Mouse (Mus musculus) gastrocnemius, adult 8-10 months (tissue): ENCODE measurements around the gene Arid1b. TPM values are rescaled to one million over a fixed set of nuclear protein-coding genes. Genes with fewer than 3 reads are reported as not detected.
"Not testable (repeated sequence)": the region's sequence is repeated elsewhere in the genome, so short reads cannot be mapped to it uniquely, and the experiment has no call there.

Source experiments
- DNase-seq, 2 experiments: peaks; one replicate each; pipeline ENCODE4 v3.0.0; 2022; ENCODE audit warnings: low spot score in 2 of 2
- total RNA-seq, 4 experiments: library from RNA; stranded (reverse); gene quantifications; 2 replicates each; pipeline ENCODE4 v1.2.4; 2022

Gene Arid1b
- total RNA-seq, 4 experiments from 2014 or later, result 30.8 to 35.6 (median 33.9) TPM

DNA sequence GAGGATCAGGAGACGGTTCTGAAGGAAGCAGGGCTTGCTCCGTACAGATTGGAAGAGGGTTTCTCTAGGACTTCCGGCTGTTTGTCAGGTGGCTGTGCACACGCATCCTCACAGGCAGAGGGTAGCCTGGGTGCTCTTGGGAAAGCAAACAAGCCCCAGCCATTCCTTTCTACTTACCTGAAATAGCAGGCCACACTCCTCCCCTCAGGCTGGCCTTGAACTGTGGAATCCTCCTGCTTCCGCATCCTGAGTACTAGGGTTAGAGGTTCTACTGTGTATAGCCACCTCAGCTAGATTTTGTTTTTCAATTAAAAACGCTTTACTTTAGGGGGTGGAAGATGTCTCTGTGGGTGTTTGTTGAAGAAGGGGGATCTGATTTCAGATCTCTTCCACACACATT, 90.9 kb downstream of the Arid1b start:
- no peak for DNase-seq

GRCm38 (mm10) chr17:5085942-5086341, 91.8 kb downstream of the Arid1b start:
- DNase-seq, result no peak

DNA sequence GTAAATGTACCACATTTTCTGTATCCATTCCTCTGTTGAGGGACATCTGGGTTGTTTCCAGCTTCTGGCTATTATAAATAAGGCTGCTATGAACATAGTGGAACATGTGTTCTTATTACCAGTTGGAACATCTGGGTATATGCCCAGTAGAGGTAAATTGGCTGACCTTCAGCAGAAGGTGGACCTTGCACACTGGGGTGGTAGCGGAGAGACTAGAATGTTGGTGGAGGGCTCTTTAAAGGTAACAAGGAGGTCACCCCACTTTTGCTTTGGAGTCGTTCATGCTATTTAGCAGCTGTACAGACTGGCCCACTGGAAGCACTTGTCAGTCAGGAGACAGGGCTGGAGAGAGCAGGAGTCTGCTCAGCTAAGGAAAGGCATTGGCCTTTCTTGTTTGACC, 94.1 kb downstream of the Arid1b start:
- DNase-seq, result not testable (repeated sequence)

GRCm38 (mm10) chr17:5088822-5089221, 94.7 kb downstream of the Arid1b start:
- no peak for DNase-seq

GRCm38 (mm10) chr17:5089541-5089940, 95.4 kb downstream of the Arid1b start:
- DNase-seq, result no peak

DNA sequence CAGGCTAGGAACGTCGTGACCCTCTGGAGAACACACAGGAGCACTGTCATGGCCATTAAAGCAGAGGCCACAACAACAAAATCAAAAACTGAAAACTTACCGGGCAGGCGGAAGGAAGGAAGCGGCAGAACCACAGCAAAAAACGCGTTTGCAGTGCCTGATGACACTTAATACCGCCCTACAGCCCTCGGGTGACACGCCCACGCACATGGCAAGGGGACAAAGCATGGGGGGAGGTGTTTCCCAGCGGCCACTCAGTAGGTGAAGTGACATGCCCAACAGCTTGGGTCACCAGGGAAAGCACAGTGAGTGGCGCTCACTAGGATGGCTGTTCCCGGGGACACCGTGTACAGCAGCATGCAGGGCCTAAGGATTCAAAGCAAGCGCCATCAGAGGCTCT, 97.4 kb downstream of the Arid1b start:
- no peak for DNase-seq

DNA sequence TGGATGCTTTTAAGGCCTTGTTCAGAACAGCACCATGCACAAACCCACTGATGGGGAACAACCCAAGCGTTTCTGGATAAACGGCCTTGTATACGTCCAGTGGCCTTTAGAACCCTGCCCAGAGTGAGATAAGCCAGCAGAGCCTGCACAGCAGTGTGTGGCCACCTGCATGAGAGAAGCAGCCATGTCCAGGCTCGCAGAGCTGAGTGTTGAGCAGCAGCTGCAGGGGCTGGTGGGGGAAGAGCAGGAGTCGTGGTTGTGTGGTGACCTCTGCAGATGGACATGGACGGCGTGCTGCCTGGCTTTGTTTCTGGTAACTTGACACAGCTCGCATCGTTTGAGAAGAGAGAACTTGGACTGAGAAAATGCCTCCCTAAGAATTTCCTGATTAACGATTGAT, 97.8 kb downstream of the Arid1b start:
- DNase-seq, result no peak

DNA sequence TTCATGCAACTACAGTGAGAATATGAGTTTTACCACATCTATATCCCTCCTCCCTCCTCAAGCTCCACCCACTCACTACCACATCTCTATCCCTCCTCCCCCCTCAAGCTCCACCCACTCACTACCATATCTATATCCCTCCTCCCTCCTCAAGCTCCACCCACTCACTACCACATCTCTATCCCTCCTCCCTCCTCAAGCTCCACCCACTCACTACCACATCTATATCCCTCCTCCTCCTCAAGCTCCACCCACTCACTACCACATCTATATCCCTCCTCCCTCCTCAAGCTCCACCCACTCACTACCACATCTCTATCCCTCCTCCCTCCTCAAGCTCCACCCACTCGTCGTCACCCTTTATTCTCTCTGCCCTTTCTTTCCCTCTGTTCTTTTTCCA, 99.2 kb downstream of the Arid1b start:
- not testable (repeated sequence) for DNase-seq

GRCm38 (mm10) chr17:5094636-5095035, 100.5 kb downstream of the Arid1b start:
- DNase-seq, result no peak

DNA sequence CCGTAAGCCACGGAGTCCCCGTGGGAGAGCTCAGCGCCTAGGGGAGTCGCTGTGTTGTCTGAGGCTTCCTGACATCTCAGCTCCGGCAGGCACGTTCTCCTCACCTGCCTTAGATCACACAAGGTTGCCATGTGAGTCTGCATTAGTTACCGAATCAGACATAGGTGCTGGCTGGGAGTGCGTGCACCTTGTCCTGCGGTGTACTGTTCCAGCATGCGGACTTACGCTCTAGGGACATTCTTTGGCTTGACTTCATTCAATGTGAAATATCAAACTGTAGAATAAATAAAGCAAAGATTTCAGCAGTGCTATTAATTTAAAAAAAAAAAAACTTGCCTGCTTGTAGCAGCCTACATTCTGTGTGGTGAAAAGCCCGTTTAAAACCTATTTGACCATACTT, 101.6 kb downstream of the Arid1b start:
- no peak for DNase-seq

GRCm38 (mm10) chr17:5097046-5097445, 102.9 kb downstream of the Arid1b start:
- no peak for DNase-seq

- DNase-seq, result no peak
Measured at GRCm38 (mm10) chr17:5097545-5098475, 103.7 kb downstream of the Arid1b start.

- no peak for DNase-seq
Measured at GRCm38 (mm10) chr17:5098727-5099126, 104.6 kb downstream of the Arid1b start.

DNA sequence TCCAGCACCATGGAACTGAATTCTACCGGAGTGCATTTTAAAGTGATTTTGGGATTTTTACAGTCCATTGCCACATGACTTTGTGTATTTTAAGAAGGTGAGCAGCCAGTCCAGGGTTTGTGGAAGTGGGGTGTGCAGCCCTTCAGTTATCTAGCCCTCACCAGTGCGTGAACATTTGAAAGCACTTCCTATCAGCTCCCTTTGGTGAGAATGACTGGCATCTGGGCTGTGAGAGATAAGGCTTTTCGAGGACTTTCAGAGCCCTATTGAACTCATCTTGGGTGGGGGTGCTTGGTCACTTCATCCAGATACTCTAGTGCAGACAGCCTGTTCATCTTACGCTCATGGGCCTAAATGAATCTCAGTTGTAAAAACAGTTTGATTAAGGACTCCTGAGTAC, 105.1 kb downstream of the Arid1b start:
- DNase-seq, result no peak

DNA sequence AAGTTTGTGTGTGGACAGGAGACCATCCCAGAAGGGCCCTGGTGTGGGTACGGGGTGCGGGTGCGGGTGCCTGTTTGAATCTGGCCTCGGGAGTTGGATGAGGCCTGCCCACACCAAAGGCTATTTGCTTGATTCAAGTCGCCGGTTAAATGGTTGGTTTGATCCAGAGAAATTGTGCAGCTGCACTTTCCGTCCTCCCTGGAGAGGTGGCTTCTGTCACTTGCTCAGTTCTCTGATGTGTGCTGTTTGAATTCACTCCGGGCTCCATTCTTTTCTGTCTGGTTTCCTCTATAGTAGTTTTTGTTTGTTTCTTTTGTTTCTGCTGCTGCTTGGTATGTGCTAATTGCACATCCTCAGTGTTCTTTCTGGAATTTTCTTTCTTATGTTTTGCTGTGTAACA, 107.0 kb downstream of the Arid1b start:
- DNase-seq, result no peak

DNA sequence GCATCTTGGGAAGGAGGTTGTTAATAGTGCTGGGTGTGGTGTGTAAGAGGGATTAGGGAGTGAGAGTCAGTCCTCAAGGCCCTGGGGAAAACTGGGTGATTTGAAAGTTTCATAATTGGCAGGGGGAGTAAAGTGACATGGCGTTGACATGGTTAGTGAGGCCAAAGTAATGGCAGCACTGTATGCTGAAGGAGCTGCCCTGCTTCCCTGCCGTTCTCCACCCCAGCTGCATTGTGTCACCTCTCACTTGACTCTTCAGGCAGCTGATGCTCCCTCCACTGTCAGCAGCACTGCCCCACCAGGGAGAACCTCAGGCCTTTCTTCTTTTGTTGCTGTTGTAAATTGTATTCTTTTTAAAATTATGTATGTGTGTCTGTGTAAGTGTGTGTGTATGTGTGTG, 107.8 kb downstream of the Arid1b start:
- no peak for DNase-seq

GRCm38 (mm10) chr17:5105746-5106145, 111.6 kb downstream of the Arid1b start:
- DNase-seq, result no peak

DNA sequence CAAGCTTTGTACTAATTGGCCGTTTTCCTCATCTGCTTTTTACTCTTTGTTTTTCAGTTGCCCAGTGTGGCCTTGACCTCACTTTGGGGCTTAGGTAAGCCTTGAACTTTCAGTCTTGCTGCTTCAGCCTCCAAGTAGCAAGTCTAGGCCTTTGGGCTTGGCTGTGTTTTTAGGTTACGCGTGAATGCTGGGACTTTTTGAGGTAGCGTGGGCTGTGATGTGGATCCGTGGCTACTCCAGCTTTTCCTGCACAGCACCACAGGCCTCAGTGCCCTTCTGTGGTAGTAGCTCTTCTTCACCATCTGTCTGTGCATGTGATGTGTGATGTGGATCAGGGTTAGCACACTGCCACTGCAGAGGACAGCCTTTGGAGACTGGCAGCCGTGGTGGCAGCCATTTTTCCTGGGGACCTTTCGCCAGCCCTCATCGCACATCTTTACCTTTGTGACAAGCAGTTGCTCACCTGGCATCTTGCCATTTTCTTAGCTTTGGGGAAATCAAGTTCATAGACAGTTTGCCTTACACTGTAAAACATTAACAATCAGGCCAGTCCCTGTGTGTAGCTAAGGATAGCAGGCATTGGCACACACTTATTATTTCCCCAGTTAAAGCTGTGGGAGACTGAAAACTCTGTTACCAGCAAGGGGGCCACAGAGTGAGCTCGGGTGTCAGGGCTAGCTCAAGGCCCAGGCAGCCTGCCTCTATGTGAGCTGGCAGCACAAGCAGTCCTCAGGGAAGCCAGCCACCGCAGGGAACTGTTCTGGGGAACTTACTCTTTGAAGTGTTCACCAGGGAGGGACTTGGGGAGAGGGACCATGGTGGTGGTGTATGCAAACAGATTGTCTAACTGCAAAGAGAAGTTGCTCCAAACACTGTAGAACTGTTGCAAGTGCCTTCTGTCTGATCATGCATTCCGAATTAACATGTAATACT, 112.4 kb downstream of the Arid1b start:
- no peak for DNase-seq

DNA sequence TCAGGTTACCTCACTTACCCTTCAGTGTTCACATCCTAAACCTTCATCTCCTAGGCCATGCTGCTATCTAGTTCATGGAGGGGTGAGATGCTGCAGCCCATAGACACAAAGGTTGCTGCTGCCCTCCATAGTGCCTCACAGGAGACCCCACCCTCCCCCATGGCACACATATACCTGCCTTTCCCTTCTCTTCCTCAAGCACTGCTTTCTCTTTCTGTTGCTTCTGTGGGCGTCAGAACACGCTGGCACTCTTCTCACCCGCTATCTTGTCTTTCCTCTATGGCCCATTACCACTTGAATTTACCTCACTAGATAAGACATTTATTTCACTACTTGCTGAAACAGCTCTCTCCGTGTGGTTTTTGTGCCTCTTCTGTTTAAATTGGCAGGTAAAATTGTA, 113.4 kb downstream of the Arid1b start:
- DNase-seq, result no peak

DNA sequence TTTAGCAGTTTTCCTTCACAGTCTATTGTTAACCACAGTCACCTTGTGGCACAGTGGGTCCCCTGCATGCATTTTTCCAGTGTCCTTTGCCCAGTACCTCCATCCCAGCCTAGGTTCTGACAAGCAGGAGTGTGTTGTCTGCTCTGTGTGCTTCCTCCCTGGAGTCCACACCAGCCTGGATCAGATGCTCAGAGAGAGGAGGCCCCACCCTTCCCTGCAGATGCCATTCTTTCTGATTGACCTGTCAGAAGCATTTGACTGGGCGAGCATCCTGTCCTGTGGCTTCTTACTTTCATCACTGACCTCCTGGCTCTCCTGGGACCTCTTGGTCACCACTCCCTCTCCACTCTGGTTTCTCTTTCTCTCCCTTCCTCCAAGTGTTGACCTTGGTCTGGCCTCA, 113.9 kb downstream of the Arid1b start:
- DNase-seq, result no peak

DNA sequence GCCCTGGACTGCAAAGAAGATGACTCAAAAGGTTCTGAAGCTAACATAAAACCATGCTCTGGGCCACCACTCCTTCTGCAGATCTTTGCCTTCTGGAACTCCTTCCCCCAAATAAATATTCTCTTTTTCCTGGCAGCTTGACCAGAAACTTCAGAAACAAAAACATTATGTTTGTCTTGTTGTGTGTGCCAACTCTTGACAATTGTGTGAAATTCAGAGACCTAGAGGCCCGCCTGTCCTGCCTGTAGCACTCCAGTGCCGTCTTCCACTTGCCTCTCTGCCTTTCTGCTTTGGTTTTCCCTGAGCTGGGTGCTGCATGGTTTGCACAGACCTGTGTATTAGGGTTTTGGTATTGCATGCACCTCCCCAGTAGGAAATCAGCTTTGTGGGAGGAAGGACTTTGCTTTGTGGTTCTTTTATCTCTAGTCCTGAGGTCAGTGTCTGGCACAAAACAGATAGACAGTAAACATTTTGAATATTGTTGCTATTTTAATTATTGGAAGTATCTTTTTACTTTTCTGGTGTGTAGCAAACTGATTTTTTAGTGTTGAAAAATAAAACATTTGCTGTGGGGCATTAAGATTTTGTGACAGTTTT, 114.5 kb downstream of the Arid1b start:
- DNase-seq, result no peak

DNA sequence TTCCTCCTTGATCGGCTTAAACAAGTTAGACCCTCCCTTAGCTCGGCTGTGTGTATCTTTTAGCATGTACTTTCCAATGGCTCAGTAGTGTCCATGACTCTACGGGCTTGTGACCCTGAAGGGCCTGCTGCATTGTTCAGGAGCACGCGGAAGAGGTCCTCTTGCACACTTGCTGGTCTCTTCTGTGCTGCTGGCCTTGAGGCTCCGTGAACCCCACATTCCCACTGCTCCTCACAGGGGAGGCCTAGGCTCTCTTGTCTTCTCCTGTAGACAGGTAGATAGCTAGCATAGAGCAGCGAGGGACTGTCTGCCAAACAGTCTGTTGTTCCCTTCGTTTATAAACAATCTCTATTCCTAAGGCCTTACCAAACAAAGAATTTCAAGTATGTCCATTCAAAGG, 115.2 kb downstream of the Arid1b start:
- DNase-seq, result no peak
